Mouse (Mus musculus): ENCODE data around the gene C87414. TPM values are rescaled to one million over a fixed set of nuclear protein-coding genes. Genes with fewer than 3 reads are reported as not detected.
"Not testable (repeated sequence)": the region's sequence is repeated elsewhere in the genome, so short reads cannot be mapped to it uniquely, and the experiment has no call there.

Gene C87414
- polyA plus RNA-seq (2016; fragmentation: Nextera tagmentation; extraction: Ambion mirVana), result not detected in 2 replicates

DNA sequence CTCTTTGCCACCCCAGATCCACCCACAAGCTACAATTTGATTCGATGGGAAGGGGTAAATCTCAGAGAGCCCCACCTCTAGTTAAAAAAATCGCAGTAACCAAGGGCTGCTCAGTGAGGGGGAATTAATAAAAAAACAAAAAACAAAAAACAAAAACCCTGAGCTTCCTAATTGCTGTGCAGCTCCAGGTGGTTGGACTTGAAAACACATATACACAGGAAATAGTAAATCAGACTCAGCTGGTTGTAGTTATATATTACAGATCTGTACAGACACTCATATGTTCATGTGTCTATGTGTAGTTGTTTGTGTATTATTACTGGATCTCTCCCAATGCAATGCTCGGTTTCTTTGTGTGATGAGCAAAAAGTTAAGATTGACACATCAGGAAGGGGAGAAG lies at the start of gene C87414:
Gene C87414, minus strand, starts transcription at position 101 of the 400 bp plus-strand sequence.
- not testable (repeated sequence) for H3K27ac ChIP-seq; H3K9me3 ChIP-seq; H3K4me3 ChIP-seq; H3K36me3 ChIP-seq (replicated peaks); H3K4me1 ChIP-seq; H3K27me3 ChIP-seq (ENCODE audit: poor library complexity, severe bottlenecking); DNase-seq (ENCODE audit: extremely low spot score, low spot score)
- 86% methylated on average over 1 of the region's 3 CpGs for WGBS

DNA sequence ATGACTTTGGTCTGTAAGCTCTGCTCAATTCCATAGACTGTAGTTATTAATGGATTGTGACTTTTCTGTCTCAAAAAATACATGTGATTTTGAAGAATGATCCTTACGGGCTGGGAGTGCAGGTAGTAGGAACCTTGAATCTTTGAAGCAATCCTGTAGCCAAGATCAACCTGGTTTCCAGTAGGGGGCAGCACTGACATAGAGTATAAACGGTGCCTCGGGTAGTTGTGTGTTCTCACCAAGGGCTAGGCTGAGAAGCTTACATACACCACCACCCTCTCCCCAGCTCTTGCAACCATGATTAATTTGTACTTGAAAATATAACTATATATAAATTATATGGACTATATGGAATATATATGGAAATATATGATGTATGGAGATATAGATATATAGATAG lies 13.3 kb upstream of the C87414 start:
- not testable (repeated sequence) for DNase-seq (ENCODE audit: extremely low spot score, low spot score); H3K27ac ChIP-seq; H3K4me1 ChIP-seq; H3K27me3 ChIP-seq (ENCODE audit: poor library complexity, severe bottlenecking); H3K4me3 ChIP-seq; H3K9me3 ChIP-seq; H3K36me3 ChIP-seq (replicated peaks)
- 81% methylated on average over 3 of the region's 3 CpGs for WGBS

Other genes with a start within 250 kb of the C87414 start
- gene Gm16427, start 131.4 kb downstream of the C87414 start, polyA plus RNA-seq (2016; fragmentation: Nextera tagmentation; extraction: Ambion mirVana), result not detected in 2 replicates
- gene Gm7792, start 172.2 kb upstream of the C87414 start, polyA plus RNA-seq (2016; fragmentation: Nextera tagmentation; extraction: Ambion mirVana), result not detected in 2 replicates

All from forebrain, embryonic 10.5 days (tissue).